Mouse (Mus musculus) thymus, adult 2 months (tissue): Measurements from ENCODE around the gene Zfp710.

ENCODE experiments used
- CTCF ChIP-seq: fragments of 200-500 bp; IDR thresholded peaks from 2 replicates; pipeline ENCODE4 v1.5.1; 2012; ENCODE audit warnings: mild to moderate bottlenecking, control low read depth, low read length, moderate library complexity, borderline replicate concordance; ENCODE audit not compliant: control insufficient read depth, poor library complexity, insufficient read depth; ENCODE audit errors: extremely low read depth
- POLR2A ChIP-seq: fragments of 200-500 bp; IDR thresholded peaks from 2 replicates; pipeline ENCODE4 v1.6.1; 2012; ENCODE audit warnings: mild to moderate bottlenecking, low read length, control low read depth, moderate library complexity; ENCODE audit not compliant: control insufficient read depth, poor library complexity, insufficient read depth; ENCODE audit errors: extremely low read depth

DNA sequence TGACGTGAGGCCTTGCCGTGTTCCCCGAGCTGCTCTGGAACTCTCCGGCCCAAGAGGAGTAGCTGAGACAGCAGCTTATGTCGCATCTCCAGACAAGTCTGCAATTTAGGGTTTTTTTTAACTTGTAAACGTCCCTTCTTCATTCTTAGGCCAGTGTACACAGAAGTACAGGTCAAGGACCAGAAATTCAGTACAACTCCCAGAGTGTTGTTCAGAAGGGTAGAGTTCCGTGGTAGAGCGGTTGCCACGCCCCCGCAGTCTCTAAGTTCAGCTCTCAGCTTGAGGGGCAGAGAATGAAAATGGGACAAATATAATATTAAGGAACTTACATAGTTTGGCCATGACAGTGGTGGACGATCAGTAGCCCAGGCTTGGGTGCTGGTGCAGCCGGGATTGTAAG lies 31.2 kb downstream of the Zfp710 start:
- no peak for TF ChIP-seq POLR2A
- TF ChIP-seq CTCF: no peak
